Mouse (Mus musculus): Measurements from ENCODE around the gene Gm1330.
"Not testable (repeated sequence)": the region's sequence is repeated elsewhere in the genome, so short reads cannot be mapped to it uniquely, and the experiment has no call there.

Gm1330 gene

GRCm38 (mm10) chr2:149003151-149003550 is at the start of gene Gm1330:
Gm1330 (minus strand) TSS chr2:149003251.
- in situ Hi-C loops (cut with MseI, MboI): no loop called here

- in situ Hi-C loops (cut with MseI, MboI): not testable (repeated sequence)
Measured at GRCm38 (mm10) chr2:149017137-149017536, 14.1 kb upstream of the Gm1330 start, which contains the start of gene Gm10750. Gm10750 (minus strand) TSS chr2:149017237.

- in situ Hi-C loops (cut with MseI, MboI): no loop called here
Measured at GRCm38 (mm10) chr2:149004826-149005225, 1.8 kb upstream of the Gm1330 start.

- in situ Hi-C loops (cut with MseI, MboI): no loop called here
Measured at GRCm38 (mm10) chr2:148995133-148995532, 7.9 kb downstream of the Gm1330 start.

Measured in mouse trophoblast stem cell (cell line).